Mouse (Mus musculus) naive thymus-derived CD4-positive, alpha-beta T cell, adult 2 months (primary cell): ENCODE data around the gene Hspa1b.
"Not testable (repeated sequence)": the region's sequence is repeated elsewhere in the genome, so short reads cannot be mapped to it uniquely, and the experiment has no call there.

Source experiments
- DNase-seq: peaks from one replicate; pipeline ENCODE4 v3.0.0-alpha.2; 2011; ENCODE audit warnings: low read depth

Hspa1b gene

DNA sequence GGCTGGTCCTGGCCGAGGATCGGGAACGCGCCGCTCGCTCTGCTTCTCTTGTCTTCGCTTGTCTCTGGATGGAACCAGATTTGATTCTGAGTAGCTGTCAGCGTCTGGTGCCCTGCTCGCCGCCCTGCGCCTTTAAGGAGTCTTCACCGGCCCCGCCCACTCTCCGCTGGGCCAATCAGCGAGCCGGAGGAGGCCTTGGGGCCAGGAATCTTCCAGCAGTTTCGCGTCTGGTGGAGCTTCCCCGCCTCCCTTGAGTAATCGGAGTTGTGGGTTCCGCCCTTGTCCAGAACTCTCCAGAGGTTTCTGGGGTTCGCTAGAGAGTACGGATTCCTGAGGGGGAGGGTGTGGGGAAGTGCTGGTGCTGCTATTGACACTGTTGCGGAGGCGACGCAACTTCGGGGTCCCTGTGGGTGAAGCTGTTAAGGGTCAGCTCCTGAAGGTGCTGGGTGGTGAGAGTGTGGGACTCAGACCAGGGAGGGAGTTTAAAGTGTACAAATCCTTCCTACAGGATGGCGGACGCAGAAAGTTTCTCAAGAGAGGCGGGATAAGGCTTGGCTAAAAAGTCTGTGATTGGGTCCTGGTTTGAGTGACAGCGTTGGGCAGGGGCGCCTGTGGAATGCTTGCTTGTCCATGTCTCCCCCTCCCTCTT lies at the start of gene Hspa1b:
TSS of gene Hspa1b (minus strand) at position 109 of the 649 bp plus-strand sequence.
- peak; percentile 83 for DNase-seq

DNA sequence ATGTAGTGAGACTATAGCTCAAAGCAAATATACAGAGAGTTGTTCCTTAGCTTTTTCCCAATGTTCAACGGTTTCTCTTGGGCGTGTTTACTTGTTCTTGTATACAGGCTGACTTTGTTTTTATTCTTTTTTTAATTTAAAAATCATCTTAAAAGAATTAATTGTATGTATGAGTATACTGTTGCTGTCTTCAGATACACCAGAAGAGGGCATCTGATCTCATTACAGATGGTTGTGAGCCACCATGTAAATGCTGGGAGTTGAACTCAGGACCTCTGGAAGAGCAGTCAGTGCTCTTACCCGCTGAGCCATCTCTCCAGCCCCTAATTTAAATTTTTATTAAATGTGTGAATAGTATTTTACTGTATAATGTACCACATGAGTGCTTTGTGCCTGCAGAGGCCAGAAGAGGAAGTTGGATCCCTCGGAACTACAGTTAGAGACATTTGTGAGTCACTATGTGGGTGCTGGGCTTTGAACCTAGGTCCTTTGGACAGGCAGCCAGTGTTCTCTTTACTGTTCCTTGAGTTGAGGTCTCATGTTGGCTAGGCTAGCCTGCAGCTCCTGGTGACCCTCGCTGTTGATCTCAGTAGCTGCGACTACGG lies 48.5 kb upstream of the Hspa1b start:
- DNase-seq = no peak

- not testable (repeated sequence) for DNase-seq
Measured at GRCm38 (mm10) chr17:35005902-35006301, 46.9 kb upstream of the Hspa1b start.

DNA sequence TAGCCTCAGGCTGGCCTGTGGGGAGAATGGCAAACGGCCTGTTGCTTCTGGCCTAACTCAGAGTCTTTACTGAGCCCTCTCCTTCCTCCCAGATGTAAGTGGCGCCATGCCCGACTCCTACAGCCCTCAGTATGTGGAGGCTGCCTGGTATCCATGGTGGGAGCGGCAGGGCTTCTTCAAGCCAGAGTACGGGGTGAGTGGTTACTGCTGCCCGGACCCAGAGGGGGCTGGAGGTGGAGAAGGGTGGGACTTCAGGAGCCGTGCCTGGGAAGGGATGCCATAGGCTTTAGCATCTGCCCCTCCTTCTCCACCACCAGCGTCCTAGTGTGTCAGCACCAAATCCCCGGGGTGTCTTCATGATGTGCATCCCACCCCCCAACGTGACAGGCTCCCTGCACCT lies 46.1 kb upstream of the Hspa1b start:
- no peak for DNase-seq

- DNase-seq = no peak
Measured at GRCm38 (mm10) chr17:35004075-35004717, 45.2 kb upstream of the Hspa1b start.

- DNase-seq = no peak
Measured at GRCm38 (mm10) chr17:35003022-35003838, 44.2 kb upstream of the Hspa1b start.

DNA sequence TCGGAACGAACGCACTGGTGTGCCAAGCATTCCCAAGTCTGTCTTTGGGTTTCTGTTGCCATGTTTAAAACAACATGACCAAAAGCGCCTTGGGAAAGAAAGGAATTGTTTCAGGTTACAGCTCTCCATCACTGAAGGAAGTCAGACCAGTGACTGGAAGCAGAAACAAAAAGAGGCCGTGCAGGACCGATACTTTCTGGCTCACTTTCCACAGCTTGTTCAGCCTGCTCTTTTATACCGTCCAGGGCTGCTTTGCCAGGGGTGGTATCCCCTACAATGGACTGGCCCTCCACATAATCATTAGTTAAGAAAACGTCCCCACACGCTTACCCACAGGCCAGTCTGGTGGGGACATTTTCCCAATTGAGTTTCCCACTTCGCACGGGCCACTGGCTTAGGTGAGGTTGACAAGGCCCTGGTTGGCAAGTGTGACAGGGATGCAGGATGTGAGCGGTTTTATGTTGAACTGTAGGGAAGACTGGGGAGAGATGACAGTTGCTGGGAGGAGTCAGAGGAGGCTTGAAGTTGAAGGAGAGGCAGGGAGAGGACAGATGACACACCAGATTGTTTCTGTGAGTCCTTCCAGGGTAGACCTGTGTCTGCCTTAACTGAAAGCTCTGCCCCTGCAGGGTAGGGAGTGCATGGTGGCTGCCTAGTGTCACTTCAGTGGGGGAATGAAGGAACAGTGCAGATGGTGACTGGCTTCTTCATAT lies 43.3 kb upstream of the Hspa1b start:
- peak; percentile 42 for DNase-seq

DNA sequence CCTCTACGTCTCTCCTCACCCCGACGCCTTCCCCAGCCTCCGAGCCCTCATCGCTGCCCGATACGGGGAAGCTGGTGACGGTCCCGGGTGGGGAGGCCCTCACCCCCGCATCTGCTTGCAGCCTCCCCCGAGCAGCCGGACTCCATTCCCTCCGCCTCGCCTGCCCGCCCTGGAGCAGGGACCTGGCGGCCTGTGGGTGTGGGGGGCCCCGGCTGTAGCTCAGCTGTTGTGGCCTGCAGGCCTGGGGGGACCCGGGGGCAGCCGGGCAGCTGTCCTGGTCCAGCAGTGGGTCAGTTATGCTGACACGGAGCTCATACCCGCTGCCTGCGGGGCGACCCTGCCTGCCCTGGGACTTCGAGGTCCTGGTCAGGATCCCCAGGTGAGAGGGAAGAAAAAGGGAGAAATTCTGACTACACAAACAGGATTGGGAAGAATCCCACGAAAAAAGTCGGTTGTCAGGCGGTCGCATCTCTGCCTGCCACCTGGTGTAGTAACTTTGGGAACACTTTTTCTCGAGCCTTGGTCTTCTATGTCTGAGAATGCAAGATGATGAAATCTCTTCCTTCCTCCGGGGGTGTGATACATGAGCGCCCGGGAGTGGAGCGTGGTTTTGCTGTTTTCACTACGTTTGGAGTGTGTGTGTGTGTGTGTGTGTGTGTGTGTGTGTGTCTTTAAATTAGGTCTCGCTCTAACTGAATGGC lies 42.6 kb upstream of the Hspa1b start:
- DNase-seq = peak; percentile 69

DNA sequence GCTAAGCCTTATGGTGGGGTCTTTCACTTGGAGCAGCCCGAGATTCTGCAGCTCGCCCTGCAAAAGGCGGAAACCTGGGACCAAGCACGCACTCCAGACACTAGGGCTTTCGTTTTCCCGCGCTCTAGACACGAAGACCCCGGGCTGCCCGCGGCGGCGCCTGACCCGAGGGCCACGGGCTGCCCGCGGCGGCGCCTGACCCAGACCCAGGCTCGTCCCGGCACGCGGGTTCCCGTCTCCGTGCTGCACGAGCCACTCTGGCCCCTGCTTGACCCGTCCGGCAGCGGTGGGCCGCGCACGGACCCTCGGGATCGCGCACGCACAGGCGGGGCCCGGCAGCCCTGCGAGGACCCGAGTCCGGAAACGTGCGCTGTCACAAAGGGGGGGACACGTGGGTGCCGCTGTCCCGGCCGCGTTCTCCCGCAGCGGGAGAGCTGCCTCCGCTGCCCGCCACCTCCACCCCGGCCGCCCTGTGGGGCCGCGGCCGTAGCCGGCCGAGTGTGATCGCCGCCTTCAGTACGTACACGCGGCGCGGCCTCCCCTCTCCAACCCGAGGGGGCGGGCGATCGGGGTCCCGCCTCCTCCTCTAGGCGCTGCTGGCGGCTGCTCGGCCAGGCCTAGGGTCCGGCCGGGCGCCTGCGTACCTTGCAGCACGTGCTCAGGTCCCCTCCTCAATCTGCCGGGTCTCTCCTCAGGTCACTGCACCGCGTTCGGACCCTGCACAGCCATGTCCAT lies 41.8 kb upstream of the Hspa1b start, which contains the start of gene Vars:
TSS of gene Vars (plus strand) at position 271 of the 735 bp plus-strand sequence.
- peak; percentile 92 for DNase-seq

DNA sequence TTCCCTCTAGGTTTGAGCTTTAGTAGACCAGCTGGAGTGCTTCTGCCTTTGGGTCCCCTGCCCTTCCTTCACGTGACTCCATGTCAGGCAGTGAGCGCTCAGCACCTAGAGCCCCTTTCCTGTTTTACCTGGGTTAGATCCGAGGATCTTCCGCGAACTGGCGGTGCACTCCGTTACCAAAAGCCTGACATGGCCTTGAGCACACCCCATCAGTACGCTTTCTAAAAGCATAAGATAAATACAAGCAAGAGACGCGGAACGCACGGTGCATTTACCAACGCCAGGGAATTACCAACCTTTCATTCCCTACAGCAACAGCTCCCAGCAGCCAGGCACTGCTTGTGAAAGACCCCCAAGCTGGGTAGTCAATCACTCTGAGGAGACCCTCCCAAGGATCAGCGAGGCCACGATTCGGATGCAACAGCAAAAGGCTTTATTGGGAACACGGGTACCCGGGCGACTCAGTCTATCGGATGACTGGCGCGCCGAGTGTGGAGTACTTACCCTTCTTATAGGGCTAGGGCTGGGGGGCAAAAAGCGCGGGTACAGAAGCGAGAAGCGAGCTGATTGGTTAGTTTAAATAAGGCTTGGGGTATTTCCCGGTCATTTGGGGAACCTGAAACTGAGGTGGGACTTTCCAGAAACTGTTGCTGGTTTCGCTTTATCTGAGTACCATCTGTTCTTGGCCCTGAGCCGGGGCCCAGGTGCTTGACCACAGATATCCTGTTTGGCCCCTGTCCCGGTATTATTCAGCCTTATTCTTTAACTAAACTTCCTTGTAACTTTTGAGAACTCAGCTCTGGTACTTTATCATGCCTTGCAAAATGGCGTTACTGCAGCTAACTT lies 41.1 kb upstream of the Hspa1b start:
- DNase-seq = peak; percentile 61

DNA sequence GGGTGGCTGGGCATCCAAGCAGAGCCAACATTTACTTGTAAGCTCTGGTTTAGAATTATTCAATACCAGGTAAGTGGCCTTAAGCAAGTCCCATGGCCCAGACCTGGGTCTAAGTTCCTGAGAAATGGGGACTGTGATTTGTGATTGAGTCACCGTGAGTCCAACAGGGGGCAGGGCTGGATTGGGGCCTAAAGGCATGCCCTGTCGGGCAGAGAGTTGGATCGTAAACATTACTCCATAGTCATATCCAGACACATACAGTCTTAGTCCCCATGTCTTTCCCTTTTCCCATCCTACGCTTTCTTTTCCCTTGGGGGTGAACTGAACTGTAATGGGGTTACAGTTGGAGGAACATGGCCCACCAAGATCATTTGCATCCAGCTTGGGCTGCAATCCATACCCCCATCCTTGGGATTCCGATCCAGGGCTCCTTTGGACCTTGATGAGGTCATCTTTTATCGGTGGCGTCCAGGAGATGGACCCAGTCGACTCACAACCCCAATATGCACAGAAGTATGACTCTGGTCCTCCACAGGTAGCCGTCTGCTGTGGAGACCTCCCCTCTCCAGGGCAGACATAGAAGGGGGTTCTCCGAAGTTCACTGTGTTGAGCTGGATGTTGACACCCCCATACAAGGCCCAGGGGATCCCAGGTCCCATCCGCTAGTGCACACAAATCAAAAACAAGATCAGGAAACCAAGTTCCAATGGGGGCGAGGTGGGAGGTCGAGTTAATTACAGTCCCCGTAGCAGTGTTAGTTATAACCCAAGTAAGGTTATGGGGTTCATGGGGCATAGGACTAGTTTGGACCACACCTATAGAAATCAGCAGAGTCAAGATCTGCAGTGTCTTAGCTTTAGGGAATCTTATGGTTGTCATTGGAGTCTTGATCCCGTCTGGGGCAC lies 39.7 kb upstream of the Hspa1b start:
- DNase-seq = no peak

- no peak for DNase-seq
Measured at GRCm38 (mm10) chr17:34997142-34997483, 38.1 kb upstream of the Hspa1b start.

DNA sequence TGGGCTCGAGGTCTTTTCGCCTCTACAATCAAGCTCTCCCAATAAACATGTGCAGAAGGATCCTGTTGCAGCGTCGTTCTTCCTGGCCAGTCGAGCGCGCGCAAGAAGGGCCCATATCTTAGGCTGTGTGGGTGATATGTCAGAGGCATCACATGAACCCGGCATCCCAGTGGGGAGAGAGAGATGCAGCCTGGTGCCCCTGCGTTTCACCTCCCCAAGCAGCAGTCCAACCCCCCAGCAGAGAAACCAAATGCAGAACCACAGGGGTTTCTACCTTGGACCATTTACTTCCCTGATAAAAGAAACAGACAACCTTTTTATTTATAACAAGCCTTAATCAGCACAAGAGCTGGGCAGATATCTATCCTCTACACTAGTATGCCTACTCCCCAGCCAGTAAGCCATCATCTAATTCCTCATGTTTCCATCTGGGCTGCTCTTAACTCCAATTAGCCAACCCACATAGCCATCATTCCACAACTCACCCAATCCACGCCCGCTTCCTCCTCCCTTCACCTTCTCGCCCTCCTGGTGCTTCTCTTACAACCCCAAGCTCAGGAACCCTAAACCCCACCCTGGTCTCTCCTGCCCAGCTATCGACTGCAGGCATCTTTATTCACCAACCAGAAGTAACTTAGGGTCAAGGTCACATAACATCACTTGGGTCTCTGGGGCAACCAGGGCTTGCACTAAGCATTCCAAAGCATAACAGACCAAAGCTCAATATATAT lies 37.5 kb upstream of the Hspa1b start:
- no peak for DNase-seq

GRCm38 (mm10) chr17:34995927-34996326 lies 36.9 kb upstream of the Hspa1b start:
- DNase-seq = not testable (repeated sequence)

- DNase-seq = not testable (repeated sequence)
Measured at GRCm38 (mm10) chr17:34995192-34995591, 36.2 kb upstream of the Hspa1b start.

DNA sequence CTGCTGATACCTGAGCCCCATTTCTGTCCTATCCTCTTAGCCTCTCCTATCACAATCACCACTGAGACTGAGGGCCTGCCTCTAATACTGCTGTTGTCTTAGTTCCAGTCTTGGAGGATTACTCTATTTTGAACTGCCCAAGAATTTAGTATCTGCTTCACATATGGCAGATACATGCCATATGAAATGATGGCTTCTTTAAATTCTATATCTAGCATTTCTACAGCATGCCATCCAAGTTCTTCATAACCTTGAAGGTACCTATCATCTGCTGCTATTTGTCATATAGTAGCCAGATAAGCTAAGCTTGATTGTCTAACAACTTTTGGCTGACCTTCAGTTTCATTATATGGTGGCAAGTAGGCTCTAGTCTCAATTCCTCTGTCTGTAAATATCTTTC lies 35.7 kb upstream of the Hspa1b start:
- no peak for DNase-seq

DNA sequence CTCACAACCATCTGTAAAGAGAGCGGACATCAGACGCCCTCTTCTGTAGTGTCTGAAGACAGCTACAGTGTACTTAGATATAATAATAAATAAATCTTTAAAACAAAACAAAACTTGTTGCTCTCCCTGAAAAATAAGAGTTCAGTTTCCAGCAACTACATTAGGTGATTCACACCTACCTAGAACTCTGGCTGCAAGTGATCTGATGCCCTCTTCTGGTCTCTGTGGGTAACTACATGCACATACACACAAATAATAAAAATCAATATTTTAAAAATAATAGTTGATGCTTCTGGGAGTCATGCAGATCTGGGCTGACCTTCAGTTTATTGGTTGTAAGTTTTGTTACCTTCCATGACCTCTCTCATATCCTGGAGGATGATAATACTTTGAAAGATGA lies 25.2 kb upstream of the Hspa1b start:
- peak; percentile 75 for DNase-seq

GRCm38 (mm10) chr17:34982328-34982727 lies 23.3 kb upstream of the Hspa1b start:
- DNase-seq = no peak
